Mouse (Mus musculus) CH12F3 (cell line): Measurements from ENCODE around the gene Creb1.
"Not testable (repeated sequence)": the region's sequence is repeated elsewhere in the genome, so short reads cannot be mapped to it uniquely, and the experiment has no call there.

Source experiments
- in situ Hi-C: fragments of 300-500 bp; cut with MboI; formaldehyde crosslinking; loops from 2 replicates; pipeline ENCODE4 v1.14.3; 2020; ENCODE audit warnings: low sequenced_read_pairs

The Creb1 gene

DNA sequence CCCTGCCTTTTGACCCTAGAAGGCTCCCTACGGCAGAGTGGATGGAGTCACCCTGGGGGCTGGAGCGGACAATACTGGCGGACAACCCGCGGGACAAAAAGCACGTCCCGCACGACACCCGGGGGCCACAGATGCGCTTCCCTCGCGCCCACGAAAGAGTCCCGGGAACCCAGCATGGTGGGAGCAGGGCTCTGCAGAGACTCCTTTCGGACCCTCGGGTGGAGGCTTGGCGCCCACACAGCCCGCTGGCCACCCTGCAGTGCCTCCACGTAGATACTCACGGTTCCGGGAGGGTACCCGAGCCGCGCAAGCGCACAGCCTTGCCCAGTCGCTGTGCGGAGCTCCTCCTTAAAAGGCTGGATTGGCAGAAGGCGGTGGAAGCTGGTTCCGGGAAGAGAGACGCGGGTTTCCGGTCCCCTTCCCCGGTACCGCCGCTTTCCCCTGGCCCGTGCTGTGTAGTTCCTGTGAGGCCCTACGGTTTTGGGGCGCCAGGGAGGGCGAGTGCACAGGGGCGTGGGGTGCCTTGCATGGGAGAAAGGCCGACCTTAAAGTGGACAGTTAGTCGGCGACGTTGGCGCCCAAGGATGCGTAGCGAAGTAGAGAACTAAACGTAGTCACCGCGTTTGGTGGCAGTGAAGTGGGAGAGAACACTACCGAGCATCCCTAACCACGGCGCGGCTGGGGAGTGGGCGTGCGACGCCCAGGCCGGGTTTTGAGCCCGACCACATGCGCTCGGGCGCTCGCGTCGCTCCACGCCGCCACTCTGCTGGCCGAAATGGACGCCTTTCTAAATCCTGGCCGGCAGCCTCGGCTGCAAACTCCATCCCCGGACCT lies 84.7 kb downstream of the Creb1 start, which contains the start of gene Mettl21a:
Mettl21a (minus strand) TSS at position 362 of the 834 bp plus-strand sequence.
- in situ Hi-C loops = no loop called here

GRCm38 (mm10) chr1:64617715-64617984 lies 85.2 kb downstream of the Creb1 start:
- in situ Hi-C loops = no loop called here

DNA sequence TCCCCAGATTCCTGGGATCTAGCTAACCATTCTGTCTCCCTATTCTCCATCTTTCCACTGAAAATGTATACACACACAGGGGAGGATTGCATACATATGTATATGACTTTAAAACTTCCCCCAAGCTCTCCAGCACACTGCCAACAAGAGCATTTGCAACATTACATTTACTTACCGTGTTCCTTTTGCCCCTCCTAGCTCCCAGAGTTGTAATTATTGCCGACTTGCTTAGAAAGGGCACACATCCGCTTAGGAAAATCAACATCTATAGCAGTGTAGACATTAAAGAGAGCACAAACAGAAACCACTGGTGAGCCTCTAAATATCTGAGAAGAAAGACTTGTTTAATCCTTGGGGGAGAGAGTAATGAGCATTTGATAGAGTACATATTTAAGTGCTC lies 85.8 kb downstream of the Creb1 start:
- in situ Hi-C loops = no loop called here

- in situ Hi-C loops = no loop called here
Measured at GRCm38 (mm10) chr1:64621116-64621515, 88.7 kb downstream of the Creb1 start.

GRCm38 (mm10) chr1:64623558-64624435 lies 91.4 kb downstream of the Creb1 start:
- in situ Hi-C loops = no loop called here

GRCm38 (mm10) chr1:64625214-64625613 lies 92.8 kb downstream of the Creb1 start:
- in situ Hi-C loops = no loop called here

- in situ Hi-C loops = no loop called here
Measured at GRCm38 (mm10) chr1:64631526-64631925, 99.1 kb downstream of the Creb1 start.

DNA sequence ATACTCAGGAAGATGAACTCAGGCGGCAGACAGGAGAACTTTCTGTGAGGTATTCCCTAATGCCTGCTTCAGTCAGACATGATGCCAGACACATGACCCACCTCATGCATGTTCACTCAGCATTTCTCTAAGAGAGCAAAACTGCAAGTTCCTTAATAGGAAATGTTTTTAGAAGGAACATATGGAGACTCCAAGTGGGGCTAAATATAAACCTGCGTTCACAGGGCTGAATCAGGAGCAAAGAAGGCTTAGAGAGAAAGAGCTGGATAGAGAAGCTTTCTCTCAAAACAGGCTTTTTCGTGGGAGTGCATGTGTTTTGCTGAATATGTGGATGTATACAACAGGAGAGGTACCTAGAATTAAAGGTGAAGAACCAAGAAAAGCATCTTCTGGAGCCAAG lies 100.8 kb downstream of the Creb1 start:
- in situ Hi-C loops = no loop called here

- in situ Hi-C loops = no loop called here
Measured at GRCm38 (mm10) chr1:64635624-64636023, 103.2 kb downstream of the Creb1 start.

GRCm38 (mm10) chr1:64639279-64639678 lies 106.8 kb downstream of the Creb1 start:
- in situ Hi-C loops = no loop called here

- in situ Hi-C loops = no loop called here
Measured at GRCm38 (mm10) chr1:64641069-64641468, 108.6 kb downstream of the Creb1 start.

- in situ Hi-C loops = not testable (repeated sequence)
Measured at GRCm38 (mm10) chr1:64642541-64642940, 110.1 kb downstream of the Creb1 start.

DNA sequence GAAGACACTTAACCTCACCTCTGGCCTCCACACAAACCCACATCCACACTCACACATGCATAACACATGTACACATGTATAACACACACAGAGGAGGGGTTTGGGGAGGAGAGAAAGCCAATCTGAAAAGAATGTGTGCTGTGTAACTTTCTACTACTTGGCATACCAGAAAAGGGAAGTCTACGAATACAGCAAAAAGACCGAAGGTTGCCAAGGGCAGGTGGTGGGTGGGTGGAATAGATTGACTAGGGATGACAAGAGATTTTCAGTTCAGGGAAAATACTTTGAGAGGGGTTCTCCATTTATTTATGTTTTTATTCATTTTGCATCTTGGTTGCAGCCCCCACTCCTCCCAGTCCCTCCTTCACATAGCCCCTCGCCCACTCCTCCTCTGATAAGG lies 112.1 kb downstream of the Creb1 start:
- in situ Hi-C loops = no loop called here

GRCm38 (mm10) chr1:64649362-64650124 lies 117.1 kb downstream of the Creb1 start:
- in situ Hi-C loops = no loop called here

DNA sequence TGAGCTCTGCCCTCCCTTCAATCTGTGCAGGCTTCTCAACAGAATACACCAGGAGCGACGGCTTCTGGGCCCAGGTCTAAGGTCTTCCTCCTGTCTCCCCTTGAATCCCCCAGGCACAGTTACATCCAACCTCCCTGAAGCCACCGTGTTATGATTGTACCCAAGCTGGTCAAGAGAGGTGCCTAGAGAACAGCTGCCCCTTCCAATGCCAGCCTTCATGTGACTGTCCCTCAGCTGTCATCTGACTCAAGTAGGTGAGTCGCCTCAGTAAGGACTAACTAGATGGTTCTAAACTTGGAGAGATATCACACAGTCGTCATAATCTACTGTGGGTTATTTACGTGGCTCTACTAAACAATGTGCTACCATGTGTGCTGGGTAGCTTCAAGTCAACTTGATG lies 121.3 kb downstream of the Creb1 start:
- in situ Hi-C loops = no loop called here
